Mouse (Mus musculus): Measurements from ENCODE around the gene Lamp3. TPM values are rescaled to one million over a fixed set of nuclear protein-coding genes. Genes with fewer than 3 reads are reported as not detected.
"Not testable (repeated sequence)": the region's sequence is repeated elsewhere in the genome, so short reads cannot be mapped to it uniquely, and the experiment has no call there.

The Lamp3 gene
- total RNA-seq (2021), result under 1 TPM in 1 of 2 experiments, not detected in 1; 0.09 TPM
- long read RNA-seq, experiment 1, result 0 reads
- long read RNA-seq, experiment 2, result 0 reads

GRCm38 (mm10) chr16:19706216-19706615 is at the start of gene Lamp3:
Lamp3 (minus strand) TSS chr16:19706375.
- no peak for DNase-seq

DNA sequence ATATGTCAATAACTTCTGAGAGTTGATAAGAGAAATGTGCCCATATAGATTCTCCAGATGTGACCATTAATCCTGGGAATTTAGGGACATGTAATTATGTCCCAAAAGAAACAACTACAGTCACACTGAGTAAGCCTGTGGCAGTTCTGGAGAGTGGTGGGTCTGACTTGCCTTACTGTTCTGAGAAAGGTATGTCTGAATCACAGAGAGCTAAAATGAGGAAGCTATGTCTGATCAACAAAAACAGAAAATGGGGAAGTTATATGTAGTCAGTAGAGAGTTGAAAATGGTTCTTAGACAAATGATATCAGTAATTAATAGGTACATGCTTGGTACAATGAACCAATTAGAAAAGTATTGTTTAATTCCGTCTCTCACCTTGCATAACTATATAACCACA is 26.7 kb upstream of the Lamp3 start:
- no peak for DNase-seq

DNA sequence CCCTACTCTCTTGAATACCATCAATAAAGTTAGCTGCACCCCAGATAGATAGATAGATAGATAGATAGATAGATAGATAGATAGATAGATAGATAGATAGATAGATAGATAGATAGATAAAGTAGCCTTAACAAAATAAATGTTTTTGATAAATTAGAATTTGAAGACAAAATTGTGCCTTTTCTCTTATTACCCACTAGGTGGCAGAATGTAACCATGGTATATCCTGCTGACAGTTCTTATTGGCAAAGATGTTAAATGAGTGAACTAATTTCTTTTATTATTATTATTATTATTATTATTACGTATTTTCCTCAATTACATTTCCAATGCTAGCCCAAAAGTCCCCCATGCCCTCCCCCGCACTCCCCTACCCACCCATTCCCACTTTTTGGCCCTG is 18.0 kb upstream of the Lamp3 start:
- DNase-seq, result not testable (repeated sequence)

DNA sequence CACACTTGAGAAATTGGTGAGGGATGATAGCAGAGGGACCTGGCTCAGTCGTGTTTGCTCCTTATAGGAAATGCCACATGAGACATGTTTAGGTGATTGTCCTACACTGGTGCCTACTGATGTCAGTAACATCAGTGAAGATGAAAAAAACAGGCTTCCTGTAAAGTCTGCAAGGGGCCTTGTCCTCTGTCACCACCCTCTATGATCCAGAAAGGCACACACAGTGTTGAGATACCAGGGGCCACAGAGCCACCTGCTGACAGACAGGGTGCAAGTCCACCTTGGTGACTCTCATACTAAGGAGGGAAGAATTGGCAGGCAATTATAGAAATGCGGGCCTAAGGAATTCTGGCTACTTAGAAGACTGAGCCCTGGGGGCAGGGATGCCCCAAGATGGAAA is 14.8 kb upstream of the Lamp3 start:
- DNase-seq, result no peak

DNA sequence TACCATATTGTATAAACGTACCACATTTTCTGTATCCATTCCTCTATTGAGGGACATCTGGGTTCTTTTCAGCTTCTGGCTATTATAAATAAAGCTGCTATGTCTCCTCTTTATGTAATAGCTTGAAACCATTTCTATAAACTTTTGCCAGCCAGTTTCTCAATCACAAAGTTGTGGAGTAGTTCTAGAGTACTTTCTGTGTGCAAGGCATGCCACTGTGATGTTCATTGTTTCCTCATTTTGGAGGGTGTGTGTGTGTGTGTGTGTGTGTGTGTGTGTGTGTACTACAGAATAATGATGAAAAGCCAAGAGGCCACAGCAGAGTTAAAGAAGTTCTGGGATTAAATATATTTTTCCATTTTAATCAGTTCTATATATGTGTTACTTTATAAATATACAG is 1.2 kb upstream of the Lamp3 start:
- DNase-seq, result no peak

- no peak for DNase-seq
Measured at GRCm38 (mm10) chr16:19699207-19699606, 7.0 kb downstream of the Lamp3 start.

DNA sequence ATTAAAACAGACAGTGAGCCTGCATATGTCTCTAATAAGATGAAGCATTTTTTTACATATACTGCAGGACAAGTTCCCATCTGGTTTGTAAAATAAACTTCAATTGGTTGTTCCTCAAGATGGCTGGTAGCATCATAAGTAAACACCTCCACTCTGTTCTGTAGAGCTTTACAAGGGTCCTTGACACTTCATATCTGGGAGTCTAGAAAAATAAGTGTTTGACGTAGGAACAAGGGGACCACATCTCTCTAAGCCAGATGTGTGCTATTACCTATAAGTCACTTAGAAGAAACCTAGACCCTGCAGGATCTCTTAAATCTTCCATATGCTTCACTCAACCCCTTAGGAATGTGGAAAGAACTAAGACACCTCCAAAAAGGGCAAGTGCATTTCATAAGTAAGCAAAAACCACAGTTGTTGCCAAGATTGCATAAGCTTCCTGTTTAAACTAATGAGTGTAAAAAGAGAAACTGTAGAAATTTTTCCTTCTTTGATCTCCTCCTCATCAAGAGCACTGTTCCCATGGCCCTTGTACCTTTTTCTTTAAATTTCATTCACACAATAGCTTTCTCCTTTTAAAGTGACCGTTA is 35.3 kb downstream of the Lamp3 start:
- no peak for DNase-seq

DNA sequence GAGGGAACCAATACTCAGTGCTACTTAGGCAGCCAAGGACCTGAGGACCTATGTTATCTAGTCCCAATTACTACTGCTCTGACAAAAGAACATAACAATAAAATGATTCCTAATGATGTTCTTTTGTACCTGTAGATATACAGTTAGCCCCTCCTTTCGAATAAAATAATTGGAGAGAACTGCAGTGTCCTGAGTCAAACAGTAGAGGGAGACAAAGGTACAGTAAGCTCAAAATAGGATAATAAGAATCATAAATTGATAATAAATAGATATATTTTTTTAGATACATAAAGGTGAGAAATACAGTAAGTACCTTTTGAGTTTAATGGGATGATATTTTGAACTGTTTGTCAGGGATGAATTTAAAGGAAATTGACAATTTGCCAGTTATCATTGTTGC is 39.9 kb downstream of the Lamp3 start:
- DNase-seq, result no peak

GRCm38 (mm10) chr16:19629816-19630215 is 76.4 kb downstream of the Lamp3 start, which contains the start of gene Olfr171:
Olfr171 (minus strand) TSS chr16:19629916.
- no peak for DNase-seq

GRCm38 (mm10) chr16:19611782-19612181 is 94.4 kb downstream of the Lamp3 start, which contains the start of gene Olfr170:
Olfr170 (minus strand) TSS chr16:19611882.
- not testable (repeated sequence) for DNase-seq

Other genes with a start within 250 kb of the Lamp3 start
- not detected for gene Olfr166, start 222.7 kb downstream of the Lamp3 start, total RNA-seq (2021)
- not detected for gene Olfr167, start 184.1 kb downstream of the Lamp3 start, total RNA-seq (2021)
- gene Olfr168, start 170.8 kb downstream of the Lamp3 start, total RNA-seq (2021), result not detected
- gene Olfr169, start 134.6 kb downstream of the Lamp3 start, total RNA-seq (2021), result not detected
- not detected for gene Olfr170, start 94.5 kb downstream of the Lamp3 start, total RNA-seq (2021)
- gene Olfr171, start 76.5 kb downstream of the Lamp3 start, total RNA-seq (2021), result not detected
- gene B3gnt5, start 53.8 kb upstream of the Lamp3 start, total RNA-seq (2021), result 1 to 10 TPM; 3.0 to 3.4 TPM

Data from gastrocnemius, postnatal 10 days (tissue).